Mouse (Mus musculus): ENCODE results near the gene Cacnb4.

DNA sequence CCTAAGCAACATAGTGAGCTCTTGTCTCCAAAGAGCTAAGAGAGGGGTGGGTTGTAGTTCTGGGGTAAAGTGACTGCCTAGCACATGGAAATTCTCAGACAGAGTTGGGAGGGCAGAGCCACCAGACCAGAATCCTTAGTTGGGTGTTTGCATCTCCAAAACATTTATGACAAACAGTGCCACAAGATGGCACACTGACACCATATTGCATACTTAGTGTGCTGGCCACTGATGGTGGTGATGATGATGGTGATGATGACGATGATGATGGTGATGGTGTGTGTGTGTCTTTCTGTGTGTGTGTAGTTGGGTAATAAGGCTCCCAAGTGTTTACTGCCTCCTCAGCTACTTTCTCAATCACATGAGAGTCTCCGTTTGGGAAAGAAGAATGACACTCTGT is 54.0 kb downstream of the Cacnb4 start:
- no peak for TF ChIP-seq MAX (IDR thresholded peaks at IDR 0.05; ENCODE audit: low read depth)
- no peak for TF ChIP-seq MYOD1 (IDR thresholded peaks at IDR 0.05; ENCODE audit: control insufficient read depth in 1 of 3, insufficient read length in 2 of 3, low read depth in 2 of 3)
- no peak for TF ChIP-seq POLR2A (IDR thresholded peaks at IDR 0.05; ENCODE audit: insufficient read length, low read depth)
- no peak for TF ChIP-seq CEBPB (IDR thresholded peaks at IDR 0.05; ENCODE audit: insufficient read depth, poor library complexity, severe bottlenecking)
- no peak for TF ChIP-seq USF1 (IDR thresholded peaks at IDR 0.05; ENCODE audit: low read depth)
- no peak for TF ChIP-seq E2F4 (IDR thresholded peaks at IDR 0.05; ENCODE audit: insufficient read depth)
- TF ChIP-seq TCF3 (IDR thresholded peaks at IDR 0.05; ENCODE audit: insufficient read length, low read depth): no peak
- no peak for TF ChIP-seq MYOG (IDR thresholded peaks at IDR 0.05; ENCODE audit: control insufficient read depth in 1 of 3, insufficient read depth in 1 of 3, insufficient read length in 2 of 3, low read depth in 2 of 3)
- TF ChIP-seq POLR2AphosphoS2 (IDR thresholded peaks at IDR 0.05; ENCODE audit: insufficient read length, low read depth): no peak
- TF ChIP-seq SRF (IDR thresholded peaks at IDR 0.05; ENCODE audit: control insufficient read depth, insufficient read length, low read depth): no peak
- TF ChIP-seq REST (IDR thresholded peaks at IDR 0.05; ENCODE audit: insufficient read depth, insufficient read length): no peak
- TF ChIP-seq TCF12 (IDR thresholded peaks at IDR 0.05; ENCODE audit: insufficient read depth, poor library complexity, severe bottlenecking): no peak

All from myocyte (in vitro differentiated cells).